Mouse (Mus musculus) cerebellum, adult 11-12 months (tissue): ENCODE results near the gene Ndufa1.
"Not testable (repeated sequence)": the region's sequence is repeated elsewhere in the genome, so short reads cannot be mapped to it uniquely, and the experiment has no call there.

Experiments
- DNase-seq: peaks from one replicate; pipeline ENCODE4 v3.0.0; 2022

Gene Ndufa1

GRCm38 (mm10) chrX:37191105-37191743 is at the start of gene Ndufa1, which contains the start of gene Rnf113a1:
TSS of gene Ndufa1 (minus strand) at chrX:37191163.
TSS of gene Rnf113a1 (plus strand) at chrX:37191245.
- peak; percentile 84 for DNase-seq

- DNase-seq, result not testable (repeated sequence)
These were observed 31.2 kb upstream of the Ndufa1 start, which contains the start of gene Rhox1 for GRCm38 (mm10) chrX:37222158-37222557. TSS of gene Rhox1 (minus strand) at chrX:37222258.

DNA sequence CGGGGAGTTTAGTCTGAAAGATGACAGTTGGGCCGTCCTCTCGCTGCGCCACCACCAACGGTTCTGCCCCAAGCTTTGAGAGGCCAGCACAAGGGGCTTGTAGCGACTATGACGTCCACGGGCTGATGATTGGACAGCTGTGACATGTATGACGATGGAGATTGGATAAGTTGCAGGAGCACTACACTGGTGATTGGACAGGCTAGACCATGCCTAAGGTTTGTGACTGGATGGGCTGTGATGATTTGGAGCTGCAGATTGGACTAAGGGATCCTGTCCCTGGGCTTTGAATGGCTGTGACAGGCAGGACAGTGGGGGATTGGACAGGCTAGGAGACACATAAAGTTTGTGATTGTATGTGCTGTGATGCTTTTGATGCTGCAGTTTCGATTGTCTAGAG is 20.0 kb upstream of the Ndufa1 start, which contains the start of gene Gm9:
Gene Gm9 (minus strand): TSS at position 101 of the 400 bp plus-strand sequence.
- DNase-seq, result no peak

GRCm38 (mm10) chrX:37198676-37199075 is 7.7 kb upstream of the Ndufa1 start:
- DNase-seq, result no peak

- DNase-seq, result peak; percentile 7
These were observed 899 bp upstream of the Ndufa1 start for GRCm38 (mm10) chrX:37191744-37192379.

DNA sequence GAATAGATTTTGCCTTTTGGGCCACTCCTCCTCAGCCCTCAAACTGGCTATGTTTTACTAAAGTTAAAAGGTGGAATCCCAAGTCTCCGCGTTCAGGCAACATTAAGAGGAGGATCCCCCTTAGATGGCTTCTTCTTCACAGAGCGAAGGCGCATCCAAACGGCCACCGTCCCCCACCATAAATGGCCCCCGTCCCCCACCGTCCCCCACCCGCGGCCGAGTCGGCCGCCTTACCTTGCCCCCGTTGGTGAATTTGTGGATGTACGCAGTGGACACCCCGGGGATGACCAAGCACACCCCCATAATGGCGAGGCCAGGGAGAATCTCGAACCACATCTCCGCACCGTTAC is 233 bp downstream of the Ndufa1 start:
- DNase-seq, result no peak

DNA sequence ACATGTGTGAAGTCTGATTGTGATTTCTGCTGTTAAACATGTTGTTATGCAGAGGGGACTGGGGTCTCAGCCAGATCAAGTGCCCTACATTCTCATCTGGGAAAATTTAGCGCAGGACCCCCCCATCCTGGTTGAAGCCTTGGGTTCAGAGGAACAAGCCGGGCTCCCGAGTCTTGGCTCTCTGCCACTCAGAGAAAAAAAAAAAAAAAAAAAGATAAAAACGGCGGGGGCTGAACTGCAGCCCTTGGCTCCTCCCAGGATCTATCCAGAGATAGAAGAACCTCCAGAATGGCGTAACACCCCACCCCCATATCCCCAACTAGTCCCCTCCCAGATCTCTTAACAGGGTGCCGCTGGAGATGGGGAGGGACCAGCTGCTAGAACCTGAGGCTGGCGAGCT is 6.6 kb downstream of the Ndufa1 start:
- DNase-seq, result peak; percentile 9

DNA sequence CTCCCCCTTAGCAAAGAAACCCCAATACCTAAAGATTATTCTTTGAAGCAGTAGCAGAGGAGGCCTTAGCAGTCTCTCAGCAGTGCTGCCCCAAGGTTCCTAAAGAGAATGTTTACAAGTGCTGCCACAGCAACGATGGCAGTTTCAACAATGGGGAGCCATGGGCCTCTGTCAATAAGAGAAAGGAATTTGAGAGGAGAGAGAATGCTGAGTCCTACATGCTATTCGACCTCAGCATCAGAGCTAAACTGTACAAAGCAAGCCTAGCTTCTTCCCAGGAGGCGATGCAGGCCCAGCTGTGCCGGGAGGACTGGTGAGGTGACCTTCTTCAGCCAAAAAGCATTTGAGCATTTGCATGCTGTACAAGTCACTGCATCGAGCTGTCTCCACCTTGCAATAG is 22.2 kb downstream of the Ndufa1 start, which contains the start of gene Akap14:
Gene Akap14 (minus strand): TSS at position 101 of the 400 bp plus-strand sequence.
- no peak for DNase-seq

GRCm38 (mm10) chrX:37167085-37167484 is 23.9 kb downstream of the Ndufa1 start:
- DNase-seq, result no peak

GRCm38 (mm10) chrX:37163115-37163514 is 27.8 kb downstream of the Ndufa1 start:
- DNase-seq, result no peak

- DNase-seq, result no peak
These were observed 29.8 kb downstream of the Ndufa1 start for GRCm38 (mm10) chrX:37161169-37161568.

- no peak for DNase-seq
These were observed 33.1 kb downstream of the Ndufa1 start for GRCm38 (mm10) chrX:37157839-37158238.

DNA sequence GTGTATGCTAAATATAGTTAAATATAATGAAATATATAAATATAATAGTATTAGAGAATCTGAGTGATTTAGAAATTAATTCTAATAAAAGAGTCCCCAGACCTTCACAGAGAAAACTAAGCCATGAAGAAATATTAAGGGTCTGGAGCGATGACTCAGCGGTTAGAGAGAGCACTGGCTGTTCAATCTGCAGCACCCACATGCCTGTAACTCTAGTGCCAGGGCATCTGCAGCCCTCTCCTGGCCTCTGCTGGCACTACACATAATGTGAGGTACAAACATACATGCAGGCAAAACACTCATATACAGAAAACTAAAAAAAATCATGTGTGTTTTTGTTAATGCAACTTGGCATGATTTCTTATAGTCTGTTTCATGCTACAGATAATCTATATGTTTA is 46.0 kb downstream of the Ndufa1 start:
- no peak for DNase-seq

DNA sequence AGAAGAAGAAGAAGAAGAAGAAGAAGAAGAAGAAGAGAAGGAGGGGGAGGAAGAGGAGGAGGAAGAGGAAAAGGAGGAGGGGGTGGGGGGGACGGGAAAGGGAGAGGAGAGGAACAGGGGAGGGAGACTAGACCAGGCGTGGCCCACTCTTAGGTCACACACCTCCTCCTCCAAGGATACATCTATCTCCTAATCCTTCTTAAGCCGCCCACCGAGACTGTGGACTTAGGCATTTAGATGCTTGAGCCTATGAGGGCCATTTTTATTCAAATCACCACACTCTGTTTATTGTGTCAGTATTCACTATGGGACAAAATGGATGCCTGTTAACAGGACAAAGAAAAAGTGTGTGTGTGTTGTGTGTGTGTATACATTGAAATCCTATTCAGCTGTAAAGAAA is 46.5 kb downstream of the Ndufa1 start:
- DNase-seq, result not testable (repeated sequence)

GRCm38 (mm10) chrX:37141732-37142131 is 49.2 kb downstream of the Ndufa1 start:
- DNase-seq, result no peak
